Mouse (Mus musculus) stomach, postnatal 0 days (tissue): ENCODE measurements around the gene Ctnnb1. TPM values are rescaled to one million over a fixed set of nuclear protein-coding genes. Genes with fewer than 3 reads are reported as not detected.
"Not testable (repeated sequence)": the region's sequence is repeated elsewhere in the genome, so short reads cannot be mapped to it uniquely, and the experiment has no call there.

Experiments used
- ATAC-seq: fragments of 200-750 bp; cut with Nextera tagmentation; 2 replicates; pipeline ENCODE4 v1.8.0; 2017; ENCODE audit not compliant: low FRiP score, low TSS enrichment
- DNase-seq: peaks from one replicate; pipeline ENCODE4 v3.0.0-alpha.2; 2016; ENCODE audit warnings: low spot score
- H3K27ac ChIP-seq: fragments of 300-500 bp; sonication (generic); replicated peaks from 2 replicates; pipeline ENCODE4 v1.5.1; 2014; ENCODE audit warnings: mild to moderate bottlenecking, control low read depth
- H3K27me3 ChIP-seq: fragments of 300-500 bp; sonication (generic); 2 replicates; pipeline ENCODE4 v1.6.1; 2014; ENCODE audit warnings: low read length; ENCODE audit not compliant: control insufficient read depth, insufficient read depth
- H3K36me3 ChIP-seq: fragments of 300-500 bp; sonication (generic); 2 replicates; pipeline ENCODE4 v1.6.1; 2014; ENCODE audit warnings: low read length, mixed read lengths; ENCODE audit not compliant: control insufficient read depth, insufficient read depth
- H3K4me1 ChIP-seq: fragments of 300-500 bp; sonication (generic); replicated peaks from 2 replicates; pipeline ENCODE4 v1.6.1; 2014; ENCODE audit warnings: antibody characterized with exemption; ENCODE audit not compliant: control insufficient read depth, insufficient read depth
- H3K4me2 ChIP-seq: fragments of 300-500 bp; sonication (generic); replicated peaks from 2 replicates; pipeline ENCODE4 v1.6.1; 2014; ENCODE audit warnings: low read depth, mild to moderate bottlenecking, control low read depth, moderate library complexity
- H3K4me3 ChIP-seq: fragments of 300-500 bp; sonication (generic); 2 replicates; pipeline ENCODE4 v1.5.1; 2014; ENCODE audit warnings: low read depth, low read length, control low read depth
- H3K9ac ChIP-seq: fragments of 300-500 bp; sonication (generic); 2 replicates; pipeline ENCODE4 v1.6.1; 2014; ENCODE audit warnings: mild to moderate bottlenecking, low read length, control low read depth, mixed read lengths
- H3K9me3 ChIP-seq: fragments of 300-500 bp; sonication (generic); 2 replicates; pipeline ENCODE4 v1.6.1; 2016; ENCODE audit warnings: low read length; ENCODE audit not compliant: control insufficient read depth
- CTCF ChIP-seq: IDR thresholded peaks from 2 replicates; pipeline ENCODE4 v1.5.1; 2016; ENCODE audit warnings: antibody characterized with exemption, low read depth, mild to moderate bottlenecking, moderate library complexity
- EP300 ChIP-seq: optimal IDR thresholded peaks from 2 replicates; pipeline ENCODE3; 2016; ENCODE audit warnings: antibody characterized with exemption
- WGBS: fragments of 180-500 bp; shearing (Covaris S2); extraction: QIAGEN DNeasy Blood & Tissue Kit; methylation state at CpG from one replicate; pipeline ENCODE4 v1.1.7; 2014; 5-methylcytosine and 5-hydroxymethylcytosine counted together
- polyA plus RNA-seq: library from polyadenylated mRNA; unstranded; fragments of >200 nt; fragmentation: Nextera tagmentation; extraction: Ambion mirVana; gene quantifications from 2 replicates; pipeline ENCODE4 v1.2.1, GENCODE M21; 2015

Gene Ctnnb1
- polyA plus RNA-seq, 1 experiment from 2014 or later, result 220 TPM

DNA sequence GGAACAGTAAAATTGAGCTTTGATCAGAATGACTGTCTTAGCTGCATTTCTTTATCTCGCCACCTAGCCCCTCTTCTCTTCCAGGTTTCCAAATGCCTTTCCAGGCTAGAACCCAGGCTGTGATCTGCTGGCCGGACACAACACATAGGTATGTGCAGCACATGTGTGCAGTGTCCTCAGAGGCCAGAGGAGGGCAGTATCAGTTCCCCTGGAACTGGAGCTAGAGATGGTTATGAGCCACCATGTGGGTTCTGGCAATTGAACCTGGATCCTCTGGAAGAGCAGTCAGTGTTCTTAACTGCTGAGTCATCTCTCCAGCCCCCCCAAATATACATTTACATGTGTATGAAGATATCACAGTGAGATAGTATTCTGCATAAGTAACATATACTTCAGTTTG is 11.4 kb upstream of the Ctnnb1 start:
- not testable (repeated sequence) for H3K27me3 ChIP-seq, H3K9ac ChIP-seq, H3K4me1 ChIP-seq, ATAC-seq, H3K4me3 ChIP-seq, DNase-seq, H3K9me3 ChIP-seq, H3K4me2 ChIP-seq, H3K36me3 ChIP-seq, H3K27ac ChIP-seq
- 91% methylated on average over 2 of the region's 2 CpGs for WGBS
- peak; percentile 23; the same call in 1 of the 2 replicates for TF ChIP-seq CTCF

DNA sequence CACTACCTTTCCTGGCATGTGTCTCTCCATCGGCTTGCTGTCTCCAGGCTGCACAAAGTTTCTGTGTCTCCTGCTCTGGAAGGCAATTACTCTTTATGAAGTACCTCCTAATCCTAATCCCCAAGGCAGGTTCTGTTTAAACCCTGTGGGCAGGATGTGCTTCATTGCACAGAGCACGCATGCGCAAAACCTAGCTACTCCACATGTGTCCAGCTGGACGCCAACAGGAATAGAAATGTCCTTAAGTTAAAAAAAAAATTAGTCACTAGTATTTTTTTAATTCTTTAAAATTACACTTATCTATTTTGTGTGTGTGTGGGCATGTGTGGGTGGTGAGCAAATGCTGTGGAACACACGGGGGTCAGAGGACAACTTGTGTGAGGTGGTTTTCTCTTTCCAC is 10.8 kb upstream of the Ctnnb1 start:
- no peak overlapping the region for H3K4me3 ChIP-seq
- no peaks in the 10 kb centered on the region for H3K36me3 ChIP-seq
- no peak for ATAC-seq
- H3K9me3 ChIP-seq, result no peaks in the 10 kb centered on the region
- DNase-seq, result no peak
- peak overlapping the region; percentile 87 for H3K27ac ChIP-seq
- no peak overlapping the region for H3K4me2 ChIP-seq
- WGBS, result 44% methylated on average over 5 of the region's 5 CpGs
- no peaks in the 10 kb centered on the region for H3K27me3 ChIP-seq
- H3K9ac ChIP-seq, result no peak overlapping the region
- no peaks in the 10 kb centered on the region for H3K4me1 ChIP-seq
- TF ChIP-seq EP300 (no peak), CTCF (no peak)

DNA sequence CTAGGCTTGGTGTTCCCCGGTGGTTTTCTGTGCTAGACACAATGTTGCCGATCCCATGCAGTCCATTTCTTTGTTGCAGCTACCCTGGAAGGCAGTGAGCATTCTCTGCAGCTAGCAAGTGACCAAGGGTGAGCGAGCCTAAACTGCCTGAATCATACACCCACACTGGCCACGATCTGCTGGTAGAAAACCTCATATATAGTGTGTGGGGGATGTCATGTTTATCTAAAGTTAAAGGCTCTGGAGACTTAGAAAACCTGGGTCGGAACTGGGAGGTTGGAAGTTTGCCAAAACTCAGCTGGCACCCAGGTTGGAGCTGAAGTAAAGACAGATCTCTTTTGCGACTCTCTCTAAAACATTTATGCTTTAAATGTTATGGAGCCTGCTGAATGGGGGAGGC is 10.4 kb upstream of the Ctnnb1 start:
- WGBS, result 13% methylated on average over 6 of the region's 6 CpGs
- TF ChIP-seq CTCF (no peak), EP300 (no peak)
- Histone ChIP-seq H3K9ac (no peak overlapping the region), H3K27ac (peak overlapping the region; percentile 87), H3K4me1 (no peaks in the 10 kb centered on the region), H3K27me3 (no peaks in the 10 kb centered on the region), H3K4me2 (no peak overlapping the region), H3K9me3 (no peaks in the 10 kb centered on the region), H3K4me3 (no peak overlapping the region), H3K36me3 (no peaks in the 10 kb centered on the region)
- ATAC-seq, result peak; percentile 36; the same call in 1 of the 2 replicates
- DNase-seq, result peak; percentile 48

DNA sequence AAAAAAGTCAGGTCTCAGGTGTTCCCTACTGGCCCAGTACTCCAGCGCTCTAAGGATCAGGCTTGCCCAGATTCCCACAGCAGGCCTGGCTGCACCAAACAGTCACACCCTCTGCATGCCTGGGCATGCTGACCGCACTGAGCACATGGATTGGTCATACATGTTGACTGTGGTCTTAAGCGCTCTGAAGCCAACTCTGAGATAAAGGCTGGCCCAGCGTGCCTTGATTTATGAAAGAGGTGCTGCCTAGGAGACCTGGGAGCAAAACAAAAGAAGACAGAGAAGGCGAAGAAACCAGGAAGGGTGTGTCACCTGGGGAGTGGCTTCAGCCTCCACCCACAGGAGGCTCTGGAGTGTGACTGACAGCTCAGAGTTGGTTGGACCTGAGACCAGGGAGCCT is 9.9 kb upstream of the Ctnnb1 start:
- 44% methylated on average over 5 of the region's 5 CpGs for WGBS
- TF ChIP-seq CTCF (no peak), EP300 (peak; percentile 87)
- DNase-seq (peak; percentile 80), ATAC-seq (peak; percentile 94)
- no peaks in the 10 kb centered on the region for H3K27me3 ChIP-seq
- peak overlapping the region; percentile 87 for H3K27ac ChIP-seq
- no peaks in the 10 kb centered on the region for H3K36me3 ChIP-seq
- no peaks in the 10 kb centered on the region for H3K4me1 ChIP-seq
- H3K4me3 ChIP-seq, result no peak overlapping the region
- H3K4me2 ChIP-seq, result no peak overlapping the region
- H3K9ac ChIP-seq, result no peak overlapping the region
- H3K9me3 ChIP-seq, result no peaks in the 10 kb centered on the region

DNA sequence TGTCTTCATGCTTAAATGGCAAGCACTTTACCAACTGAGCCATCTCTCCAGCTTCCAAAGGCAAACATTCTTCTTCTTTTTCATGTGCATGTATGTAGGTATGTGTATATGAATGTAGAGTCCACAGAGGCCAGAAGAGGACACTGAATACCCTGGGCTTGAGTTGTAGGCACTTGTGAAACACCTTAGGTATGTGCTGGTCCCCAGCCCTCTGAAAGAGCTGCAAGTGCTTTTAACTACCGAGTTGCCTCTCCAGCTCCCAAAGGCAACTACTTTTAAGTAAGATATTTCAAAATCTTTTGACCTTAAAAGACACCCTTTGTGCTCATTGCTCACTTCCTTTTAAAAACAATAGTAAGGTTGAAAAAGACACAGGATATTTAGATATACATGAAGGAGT is 2.9 kb upstream of the Ctnnb1 start:
- Histone ChIP-seq H3K9ac (no peak overlapping the region), H3K27me3 (no peaks in the 10 kb centered on the region), H3K9me3 (no peaks in the 10 kb centered on the region), H3K27ac (no peak overlapping the region), H3K4me2 (no peak overlapping the region), H3K36me3 (no peaks in the 10 kb centered on the region), H3K4me3 (no peak overlapping the region), H3K4me1 (no peaks in the 10 kb centered on the region)
- no peak for TF ChIP-seq EP300
- no peak for TF ChIP-seq CTCF
- WGBS, result 48% methylated on average over 1 of the region's 1 CpGs
- ATAC-seq, result no peak
- no peak for DNase-seq

DNA sequence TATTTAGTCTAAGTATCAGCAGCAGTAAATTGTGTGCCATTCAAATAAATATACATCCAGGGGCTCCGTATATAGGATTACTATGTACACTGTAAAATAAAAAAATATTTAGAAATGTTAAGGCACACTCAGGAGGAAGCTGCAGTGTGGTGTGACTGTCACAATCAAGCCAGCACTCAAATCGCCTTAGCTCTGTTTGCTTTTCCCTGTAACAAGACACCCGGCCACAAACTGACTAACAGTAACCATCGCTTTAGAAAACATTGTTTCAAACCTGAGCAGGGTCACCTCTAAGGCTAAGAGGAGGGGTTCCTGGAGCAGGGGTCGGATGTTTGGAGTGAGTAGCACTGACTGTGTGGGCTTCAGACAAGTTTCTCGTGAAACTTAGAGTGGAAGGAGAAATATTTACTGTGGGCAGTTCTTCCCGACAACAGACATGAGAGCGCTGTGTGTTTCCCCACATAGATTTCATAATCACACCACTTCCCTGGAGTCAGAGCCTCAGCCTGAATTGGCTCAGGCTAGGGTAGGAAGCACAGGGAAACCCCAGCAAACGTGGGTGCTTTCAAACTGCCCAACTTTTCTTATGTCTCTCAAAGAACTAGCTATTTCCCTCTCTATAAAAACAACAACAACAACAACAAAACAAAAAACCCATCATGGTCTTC is 1.9 kb upstream of the Ctnnb1 start:
- Histone ChIP-seq H3K4me3 (no peak overlapping the region), H3K27me3 (no peaks in the 10 kb centered on the region), H3K4me1 (no peaks in the 10 kb centered on the region), H3K9ac (no peak overlapping the region), H3K9me3 (no peaks in the 10 kb centered on the region), H3K4me2 (no peak overlapping the region), H3K27ac (0 out of 2 replicates have a peak overlapping the region, but pooled peaks have one; percentile 13), H3K36me3 (no peaks in the 10 kb centered on the region)
- ATAC-seq, result no peak
- no peak for TF ChIP-seq CTCF
- TF ChIP-seq EP300, result no peak
- no peak for DNase-seq
- 13% methylated on average over 9 of the region's 9 CpGs for WGBS
